In the genomic region with DNA sequence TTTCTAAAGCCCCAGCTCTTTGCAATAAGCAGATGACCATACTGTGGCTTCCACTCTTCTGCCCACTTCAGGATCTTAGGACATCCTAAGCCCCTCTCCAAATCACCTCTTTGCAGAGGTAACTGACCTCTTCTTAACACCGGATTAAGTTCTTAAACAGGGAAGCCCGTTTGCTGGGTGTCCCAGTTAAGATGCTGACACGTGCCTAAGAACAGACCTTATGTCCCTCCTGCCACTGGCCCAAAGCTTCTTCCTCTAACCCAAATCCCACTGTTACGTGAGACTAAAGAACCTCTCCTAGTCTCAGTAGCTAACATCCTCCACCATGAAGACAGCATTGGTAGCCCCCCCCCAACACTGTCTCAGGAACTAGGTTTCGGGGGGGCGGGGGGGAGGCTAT, we compare ENCODE assay signal across 32 mouse cellular contexts.
"Had no signal": no experiment of that assay in that cellular context is flagged by ENCODE, and none has a peak within 500 bp of the region (broad histone marks: within the 10 kb centered on the region; RNA-seq: fewer than 3 reads in every experiment).

No protein-coding gene starts in this region.

- H3K9ac ChIP-seq: limb, embryonic 12.5 days; limb, embryonic 13.5 days; limb, embryonic 15.5 days; liver, embryonic 12.5 days; liver, embryonic 13.5 days; liver, embryonic 14.5 days; liver, embryonic 15.5 days; liver, postnatal 0 days; lung, embryonic 14.5 days; lung, embryonic 15.5 days; midbrain, embryonic 12.5 days; midbrain, embryonic 13.5 days; midbrain, embryonic 15.5 days had no signal

- H3K36me3 ChIP-seq: limb, embryonic 10.5 days; limb, embryonic 12.5 days; limb, embryonic 13.5 days; limb, embryonic 15.5 days; liver, embryonic 12.5 days; liver, embryonic 13.5 days; liver, embryonic 15.5 days; lung, embryonic 15.5 days; midbrain, embryonic 10.5 days; midbrain, embryonic 12.5 days; midbrain, embryonic 13.5 days; midbrain, embryonic 15.5 days had no signal

- H3K9me3 ChIP-seq: limb, embryonic 10.5 days; limb, embryonic 12.5 days; limb, embryonic 13.5 days; limb, embryonic 15.5 days; liver, embryonic 12.5 days; liver, embryonic 13.5 days; liver, embryonic 15.5 days; lung, embryonic 15.5 days; megakaryocyte, embryonic 14.5 days; midbrain, embryonic 10.5 days; midbrain, embryonic 12.5 days; midbrain, embryonic 13.5 days; midbrain, embryonic 15.5 days had no signal

- H3K4me1 ChIP-seq: limb, embryonic 10.5 days; limb, embryonic 12.5 days; limb, embryonic 13.5 days; limb, embryonic 15.5 days; liver, embryonic 12.5 days; liver, embryonic 13.5 days; liver, embryonic 15.5 days; lung, embryonic 15.5 days; megakaryocyte, embryonic 14.5 days had no signal

- H3K4me2 ChIP-seq: limb, embryonic 12.5 days; limb, embryonic 13.5 days; limb, embryonic 15.5 days; liver, embryonic 11.5 days; liver, embryonic 12.5 days; liver, embryonic 13.5 days; liver, embryonic 15.5 days; lung, embryonic 14.5 days; lung, embryonic 15.5 days; midbrain, embryonic 11.5 days; midbrain, embryonic 12.5 days; midbrain, embryonic 13.5 days; midbrain, embryonic 15.5 days had no signal

- DNase-seq: left cerebral cortex, postnatal 4 days; liver; liver, embryonic 13.5 days; liver, postnatal 0 days; lung, adult 18-20 months; lung, adult 2 months; lung, embryonic 14.5 days; lung, postnatal 10 days; lung, postnatal 14 days; lung, postnatal 36 days; lung, postnatal 4 days; midbrain, embryonic 14.5 days had no signal

- H3K4me3 ChIP-seq: left cerebral cortex, adult 2 months; limb, embryonic 10.5 days; limb, embryonic 12.5 days; limb, embryonic 13.5 days; limb, embryonic 15.5 days; liver, embryonic 12.5 days; liver, embryonic 13.5 days; liver, embryonic 15.5 days; lung, embryonic 15.5 days; megakaryocyte, embryonic 14.5 days; midbrain, embryonic 10.5 days; midbrain, embryonic 12.5 days; midbrain, embryonic 13.5 days; midbrain, embryonic 15.5 days; myocyte had no signal

- ATAC-seq: liver, embryonic 12.5 days; liver, postnatal 0 days; lung, postnatal 0 days; midbrain, embryonic 13.5 days; midbrain, embryonic 15.5 days; midbrain, embryonic 16.5 days had no signal

- H3K27ac ChIP-seq: left cerebral cortex, adult 2 months; limb, embryonic 10.5 days; limb, embryonic 12.5 days; limb, embryonic 13.5 days; limb, embryonic 15.5 days; liver, embryonic 12.5 days; liver, embryonic 13.5 days; liver, embryonic 14.5 days; liver, embryonic 15.5 days; lung, embryonic 15.5 days; macrophage; midbrain, embryonic 10.5 days; midbrain, embryonic 12.5 days; midbrain, embryonic 13.5 days; midbrain, embryonic 15.5 days had no signal

- H3K27me3 ChIP-seq: limb, embryonic 12.5 days; limb, embryonic 13.5 days; limb, embryonic 15.5 days; liver, embryonic 12.5 days; liver, embryonic 13.5 days; liver, embryonic 15.5 days; lung, embryonic 15.5 days; megakaryocyte, embryonic 14.5 days; midbrain, embryonic 12.5 days; midbrain, embryonic 13.5 days; midbrain, embryonic 15.5 days had no signal
